Mouse (Mus musculus) layer of hippocampus, adult 8-10 months (tissue): ENCODE data around the gene Fmn2. TPM values are rescaled to one million over a fixed set of nuclear protein-coding genes. Genes with fewer than 3 reads are reported as not detected.

Experiments used
- DNase-seq, 2 experiments: peaks; one replicate each; pipeline ENCODE4 v3.0.0; 2022; ENCODE audit warnings: low spot score in 2 of 2
- total RNA-seq, 4 experiments: library from RNA; stranded (reverse); gene quantifications; 2 replicates each; pipeline ENCODE4 v1.2.4; 2022

Fmn2 gene
- 10 to 100 TPM; 61.3 to 99.4 (median 76.7) TPM for total RNA-seq

DNA sequence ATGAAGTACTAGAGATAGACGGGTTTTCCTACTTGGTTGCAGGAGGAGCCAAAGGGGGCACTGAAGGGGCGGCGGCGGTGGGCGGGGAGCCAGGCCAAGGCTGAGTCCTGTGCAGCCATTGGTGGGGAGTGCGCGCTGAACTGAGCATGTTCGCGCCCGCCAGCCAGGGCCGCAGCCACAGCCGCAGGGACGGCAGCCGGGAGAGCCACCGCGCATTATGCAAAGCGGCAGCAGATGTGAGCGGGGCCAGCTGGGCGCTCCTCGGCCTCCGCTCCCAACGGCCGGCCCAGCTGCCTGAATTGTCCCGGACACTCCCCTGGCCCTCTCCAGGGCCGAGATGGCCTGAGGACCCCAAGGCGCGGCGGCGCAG lies at the start of gene Fmn2:
Gene Fmn2 (plus strand): TSS at position 165 of the 370 bp plus-strand sequence.
- peak; percentile 81 to 84 for DNase-seq

DNA sequence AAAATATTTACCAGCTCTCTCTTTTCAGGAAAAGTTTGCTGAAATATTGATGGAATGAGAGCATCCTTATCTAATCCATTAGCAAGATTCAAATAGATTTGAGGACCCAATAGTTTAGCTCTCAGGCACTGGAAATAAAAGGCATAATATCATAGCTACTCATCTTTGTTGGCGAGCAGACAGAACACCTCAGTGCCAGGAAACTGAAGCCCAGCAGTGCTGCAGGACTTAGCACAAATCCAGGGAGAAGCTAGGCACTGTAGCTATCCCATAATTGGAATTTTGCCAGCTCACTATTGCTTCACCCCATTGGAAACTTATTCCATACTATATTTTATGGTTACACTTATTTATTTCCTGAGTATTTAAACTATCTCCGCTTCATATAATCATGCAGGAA lies 46.5 kb upstream of the Fmn2 start:
- no peak for DNase-seq

DNA sequence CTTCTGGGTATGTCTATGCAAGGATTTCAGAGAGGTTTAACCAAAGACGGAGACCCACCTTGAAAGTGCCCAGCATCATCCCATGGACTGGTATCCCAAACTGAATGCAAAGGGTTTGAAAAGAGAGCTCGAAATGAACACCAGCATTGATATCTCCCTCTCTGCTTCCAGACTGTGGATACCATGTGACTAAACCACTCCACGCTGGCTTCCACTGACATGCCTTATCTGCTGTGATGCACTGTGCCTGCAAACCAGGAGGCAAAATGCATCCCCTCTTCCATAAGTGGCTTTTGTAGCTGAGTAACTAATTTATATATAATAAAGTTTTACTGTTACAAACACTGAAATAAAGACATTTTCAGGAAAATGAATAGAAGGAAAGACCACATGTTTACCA lies 36.2 kb upstream of the Fmn2 start:
- no peak for DNase-seq

DNA sequence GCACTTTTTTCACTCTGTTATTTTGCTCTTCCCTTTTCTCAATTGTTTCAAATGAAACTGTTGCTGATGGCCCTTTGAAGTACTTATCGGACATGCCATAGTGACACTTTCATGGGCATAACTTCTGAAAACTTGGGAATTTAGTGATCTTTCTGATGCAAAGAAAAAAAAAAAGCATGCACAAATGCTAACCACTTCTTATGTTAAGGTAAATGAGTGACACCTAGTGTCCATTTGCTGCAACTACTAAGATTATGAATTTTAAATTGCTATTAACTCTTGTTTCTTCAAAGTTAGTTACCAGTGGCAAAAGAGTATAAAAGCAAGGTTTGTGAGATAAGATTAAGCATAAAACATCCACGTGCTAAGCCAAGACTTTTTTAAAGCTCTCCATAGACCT lies 35.4 kb upstream of the Fmn2 start:
- no peak for DNase-seq

DNA sequence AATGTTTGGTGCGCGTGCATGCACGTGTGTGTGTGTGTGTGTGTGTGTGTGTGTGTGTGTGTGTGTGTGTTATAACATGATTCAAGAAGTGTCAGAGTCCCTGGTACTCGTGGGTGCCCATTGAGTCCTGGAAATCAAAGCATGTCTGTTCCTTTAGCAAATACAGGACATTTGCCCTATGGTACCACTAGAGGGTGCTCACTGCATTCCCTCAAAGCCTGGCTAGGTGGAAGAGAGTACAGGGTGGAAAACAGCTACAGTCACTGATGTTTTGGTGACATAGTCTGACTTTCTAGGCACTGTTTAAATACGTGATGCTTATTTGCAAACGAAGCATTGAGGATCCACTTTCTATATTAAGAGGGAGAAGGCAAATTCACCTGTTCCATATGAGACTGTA lies 31.9 kb upstream of the Fmn2 start:
- peak; percentile 38 to 40 for DNase-seq

DNA sequence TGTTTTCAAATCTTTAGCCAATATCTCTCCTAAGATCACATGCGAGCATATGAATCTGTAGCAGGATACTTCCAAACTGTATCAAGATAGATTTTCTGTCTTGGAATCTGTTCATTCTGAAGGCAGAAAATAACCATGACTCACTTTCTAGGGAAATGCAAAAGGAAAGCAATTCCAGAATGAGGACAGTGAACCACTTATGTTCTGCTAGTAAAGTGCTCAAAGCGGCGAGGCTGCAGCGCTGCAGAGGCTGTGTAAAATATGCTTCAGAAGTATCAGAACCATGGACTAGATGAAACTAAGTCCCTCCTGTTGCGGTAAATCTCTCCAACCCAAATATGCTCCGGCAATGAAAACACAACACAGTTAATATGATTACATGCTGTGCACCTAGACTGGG lies 19.1 kb upstream of the Fmn2 start:
- no peak for DNase-seq

DNA sequence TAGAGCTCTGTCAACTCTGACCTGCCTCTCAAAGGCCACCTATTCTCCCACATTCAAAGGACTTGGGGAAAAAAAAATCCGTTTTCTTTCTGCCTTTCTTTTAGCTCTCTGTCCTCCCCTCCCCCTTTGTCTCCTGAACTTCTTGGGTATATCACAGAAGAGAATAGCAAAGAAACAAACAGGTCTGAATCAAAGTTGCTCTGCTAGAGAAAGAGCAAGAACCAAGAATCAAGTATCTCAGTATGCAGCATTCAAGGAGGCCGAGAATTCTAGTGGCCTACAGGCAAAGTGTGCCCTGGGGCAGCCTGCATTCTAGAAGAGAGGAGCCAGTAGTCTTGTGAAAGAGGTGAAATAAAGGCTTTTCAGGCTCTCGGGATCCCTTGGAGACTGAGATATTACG lies 1.6 kb upstream of the Fmn2 start:
- no peak for DNase-seq

DNA sequence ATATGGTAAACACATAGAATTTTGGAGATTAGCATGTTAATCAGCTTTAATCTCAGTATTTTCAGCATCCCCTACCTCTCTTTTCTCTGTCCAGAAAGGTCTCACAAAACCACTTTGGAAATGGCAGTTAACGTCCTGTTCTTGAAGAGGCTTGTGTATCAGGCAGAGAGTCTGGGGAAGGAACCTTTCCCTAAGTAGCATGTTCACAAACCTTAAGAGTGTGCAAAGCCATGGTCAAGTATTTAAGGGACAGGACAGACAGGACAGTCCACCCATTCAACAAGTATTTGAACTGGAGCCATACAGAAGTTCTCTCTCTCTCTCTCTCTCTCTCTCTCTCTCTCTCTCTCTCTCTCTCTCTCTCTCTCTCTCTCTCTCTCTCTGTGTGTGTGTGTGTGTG lies 614 bp upstream of the Fmn2 start:
- DNase-seq, result no peak

DNA sequence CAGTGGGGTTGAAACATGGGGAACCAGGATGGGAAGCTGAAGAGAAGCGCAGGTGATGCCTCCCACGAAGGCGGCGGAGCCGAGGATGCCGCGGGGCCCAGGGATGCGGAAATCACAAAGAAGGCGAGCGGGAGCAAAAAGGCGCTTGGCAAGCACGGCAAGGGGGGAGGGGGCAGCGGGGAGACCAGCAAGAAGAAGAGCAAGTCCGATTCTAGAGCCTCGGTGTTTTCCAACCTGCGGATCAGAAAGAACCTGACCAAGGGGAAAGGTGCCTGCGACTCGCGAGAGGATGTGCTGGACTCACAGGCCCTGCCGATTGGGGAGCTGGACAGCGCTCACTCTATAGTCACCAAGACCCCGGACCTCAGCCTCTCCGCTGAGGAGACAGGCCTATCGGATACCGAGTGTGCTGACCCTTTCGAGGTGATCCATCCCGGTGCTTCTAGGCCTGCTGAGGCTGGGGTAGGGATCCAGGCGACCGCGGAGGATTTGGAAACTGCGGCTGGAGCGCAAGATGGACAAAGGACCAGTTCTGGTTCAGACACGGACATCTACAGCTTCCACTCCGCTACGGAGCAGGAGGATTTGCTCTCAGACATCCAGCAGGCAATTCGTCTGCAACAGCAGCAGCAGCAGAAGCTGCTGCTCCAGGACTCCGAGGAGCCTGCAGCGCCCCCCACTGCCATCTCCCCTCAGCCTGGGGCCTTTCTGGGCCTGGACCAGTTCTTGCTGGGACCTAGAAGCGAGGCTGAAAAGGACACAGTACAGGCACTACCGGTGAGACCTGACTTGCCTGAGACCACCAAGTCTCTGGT lies 613 bp downstream of the Fmn2 start:
- DNase-seq, result peak; percentile 59 to 68

DNA sequence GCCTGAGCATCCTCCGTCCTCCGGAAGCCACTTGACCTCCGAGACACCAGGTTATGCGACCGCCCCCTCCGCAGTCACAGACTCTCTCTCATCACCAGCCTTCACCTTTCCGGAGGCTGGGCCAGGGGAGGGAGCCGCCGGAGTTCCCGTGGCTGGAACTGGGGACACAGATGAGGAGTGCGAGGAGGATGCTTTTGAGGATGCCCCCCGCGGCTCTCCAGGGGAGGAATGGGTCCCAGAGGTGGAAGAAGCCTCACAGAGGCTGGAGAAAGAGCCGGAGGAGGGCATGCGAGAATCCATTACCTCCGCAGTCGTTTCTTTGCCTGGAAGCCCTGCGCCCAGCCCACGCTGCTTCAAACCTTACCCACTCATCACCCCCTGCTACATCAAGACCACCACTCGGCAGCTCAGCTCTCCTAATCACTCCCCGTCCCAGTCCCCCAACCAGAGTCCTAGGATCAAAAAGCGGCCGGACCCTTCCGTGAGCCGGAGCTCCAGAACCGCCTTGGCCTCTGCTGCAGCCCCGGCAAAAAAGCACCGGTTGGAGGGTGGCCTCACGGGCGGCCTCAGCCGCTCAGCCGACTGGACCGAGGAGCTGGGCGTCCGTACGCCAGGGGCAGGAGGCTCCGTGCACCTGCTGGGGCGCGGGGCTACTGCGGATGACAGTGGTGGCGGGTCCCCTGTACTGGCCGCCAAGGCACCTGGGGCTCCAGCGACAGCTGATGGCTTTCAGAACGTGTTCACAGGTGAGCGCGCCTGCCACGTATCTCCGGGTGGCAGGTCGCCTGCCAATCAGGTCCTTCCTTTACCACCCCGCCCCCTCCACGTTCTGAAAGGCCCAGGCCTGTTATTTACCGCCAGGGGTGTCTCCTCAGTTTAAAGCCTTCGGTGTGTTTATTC lies 1.5 kb downstream of the Fmn2 start:
- peak; percentile 63 for DNase-seq

DNA sequence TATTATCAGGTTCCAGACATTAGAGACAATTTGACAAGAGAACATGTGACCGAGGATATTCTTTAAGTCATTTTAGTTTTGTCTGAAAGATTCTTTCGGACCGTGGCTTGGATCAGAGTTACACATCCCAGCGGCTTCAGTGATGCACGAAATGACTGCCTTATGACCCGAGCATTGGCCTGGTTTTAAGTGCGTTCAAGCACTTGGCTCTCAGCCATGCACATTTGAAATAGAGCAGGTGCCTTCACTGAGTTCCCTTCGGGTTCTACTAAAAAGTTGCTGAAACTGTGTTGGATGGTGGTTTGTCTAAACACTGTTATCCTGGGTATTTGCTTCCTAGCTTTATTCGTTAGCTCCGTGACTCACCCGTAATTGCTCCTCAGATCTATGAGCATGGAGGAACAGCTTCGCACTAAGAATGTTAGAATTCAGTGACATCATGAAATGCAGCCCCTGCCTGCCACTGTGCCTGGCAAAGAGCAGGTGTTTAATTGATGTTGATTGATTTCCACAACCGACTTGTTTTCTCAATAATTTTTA lies 7.0 kb downstream of the Fmn2 start:
- DNase-seq, result no peak

DNA sequence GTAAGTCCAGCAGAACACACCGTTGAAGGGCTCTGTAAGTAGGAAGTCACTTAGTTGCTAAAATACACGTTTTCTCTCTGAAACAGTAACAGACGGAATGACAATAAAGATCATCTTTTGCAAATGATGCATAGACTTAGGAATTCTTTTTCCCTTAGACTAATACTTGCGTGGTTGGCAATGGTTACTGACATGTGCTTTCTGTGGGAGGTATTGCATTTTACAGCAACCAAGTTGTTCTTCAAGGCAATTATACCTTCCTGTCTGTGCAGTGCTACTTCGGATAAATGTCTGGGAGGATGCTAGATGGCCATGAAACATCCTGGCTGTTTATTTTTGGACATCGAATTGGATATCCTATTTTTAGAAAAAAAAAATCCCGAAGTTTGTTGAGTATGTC lies 11.8 kb downstream of the Fmn2 start:
- no peak for DNase-seq

DNA sequence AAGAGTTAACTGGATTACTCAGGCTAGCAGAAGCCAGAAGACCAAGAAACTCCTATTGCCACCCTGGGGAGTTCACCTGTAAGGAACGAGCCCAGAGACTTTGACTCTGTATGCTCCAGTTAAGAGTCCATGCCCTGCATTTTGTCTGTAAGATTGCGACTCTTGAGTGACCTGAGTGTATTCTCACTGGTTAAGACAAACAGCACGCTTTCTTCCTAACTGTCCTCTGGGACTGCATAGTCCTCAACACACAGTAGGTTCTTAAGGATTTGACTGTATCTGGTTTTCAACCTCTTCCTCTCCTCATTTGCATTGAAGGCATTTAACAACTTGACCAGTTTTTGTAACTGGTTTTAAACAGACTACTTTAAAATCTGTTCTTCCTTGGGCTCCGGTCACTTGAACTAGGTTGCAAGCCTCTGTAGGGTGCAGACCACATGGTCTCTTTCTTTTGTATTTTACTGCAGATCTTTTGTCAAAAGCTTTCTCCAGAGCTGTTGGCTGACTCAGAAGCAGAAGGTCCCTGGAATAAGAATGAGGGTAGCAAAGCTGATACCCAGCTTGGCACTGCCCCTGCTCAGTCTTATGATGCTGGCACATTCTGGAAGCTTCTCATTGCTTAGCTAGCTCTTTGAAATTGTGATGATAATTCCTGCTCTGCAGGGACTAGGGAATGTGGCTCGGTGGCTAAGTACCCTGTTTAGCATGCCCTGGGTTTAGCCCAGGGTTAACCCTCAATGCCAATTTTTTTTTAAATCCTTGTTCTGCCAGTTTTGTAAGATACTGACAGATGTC lies 20.5 kb downstream of the Fmn2 start:
- DNase-seq, result peak; percentile 57 to 86

DNA sequence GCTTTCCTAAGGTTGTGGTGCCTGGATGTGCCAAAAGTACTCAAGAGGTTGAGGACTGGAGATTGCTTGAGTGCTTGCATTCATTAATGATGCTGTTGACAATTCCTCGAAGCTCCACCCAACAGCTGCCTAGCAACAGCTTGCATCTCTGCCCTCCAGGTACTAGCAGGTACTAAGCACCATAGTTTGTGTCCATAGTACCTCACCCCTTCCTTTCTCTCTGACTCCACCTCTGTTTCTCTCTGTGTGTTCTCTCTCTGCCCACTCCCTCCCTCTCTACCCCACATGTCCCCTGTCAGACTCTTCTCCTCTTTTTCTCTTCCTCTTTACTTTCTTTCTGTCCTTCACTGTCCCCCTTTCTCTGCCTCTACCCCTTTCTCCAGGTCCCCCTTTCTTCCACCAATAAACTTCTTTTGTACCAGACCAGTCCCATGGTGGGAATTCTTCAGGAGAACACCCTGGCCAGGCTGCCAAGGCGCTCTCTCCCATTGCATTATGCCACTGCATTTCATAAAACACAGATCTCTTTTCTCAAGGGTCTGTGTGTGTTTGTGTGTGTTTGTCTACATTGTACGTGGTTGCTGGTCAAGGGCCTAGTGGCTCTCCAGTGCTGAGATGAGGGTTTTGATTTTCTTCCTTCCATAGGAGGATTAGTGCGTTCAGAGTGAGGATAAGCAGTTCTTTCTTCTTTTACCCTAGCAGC lies 21.3 kb downstream of the Fmn2 start:
- DNase-seq, result no peak

DNA sequence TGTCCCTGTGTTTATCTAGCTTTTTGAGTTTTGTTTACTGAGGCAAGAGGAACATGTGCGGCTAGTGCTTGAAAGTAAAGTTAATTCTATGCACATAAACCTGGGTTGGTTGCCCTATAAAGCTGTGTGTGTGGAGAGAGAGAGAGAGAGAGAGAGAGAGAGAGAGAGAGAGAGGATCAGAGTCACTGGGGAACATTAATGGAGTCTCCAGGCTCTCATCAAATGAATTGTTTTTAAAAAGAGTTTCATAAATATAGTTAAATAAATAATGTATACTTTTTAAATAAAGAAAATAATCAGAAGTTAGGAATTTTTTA lies 21.8 kb downstream of the Fmn2 start:
- DNase-seq, result no peak

DNA sequence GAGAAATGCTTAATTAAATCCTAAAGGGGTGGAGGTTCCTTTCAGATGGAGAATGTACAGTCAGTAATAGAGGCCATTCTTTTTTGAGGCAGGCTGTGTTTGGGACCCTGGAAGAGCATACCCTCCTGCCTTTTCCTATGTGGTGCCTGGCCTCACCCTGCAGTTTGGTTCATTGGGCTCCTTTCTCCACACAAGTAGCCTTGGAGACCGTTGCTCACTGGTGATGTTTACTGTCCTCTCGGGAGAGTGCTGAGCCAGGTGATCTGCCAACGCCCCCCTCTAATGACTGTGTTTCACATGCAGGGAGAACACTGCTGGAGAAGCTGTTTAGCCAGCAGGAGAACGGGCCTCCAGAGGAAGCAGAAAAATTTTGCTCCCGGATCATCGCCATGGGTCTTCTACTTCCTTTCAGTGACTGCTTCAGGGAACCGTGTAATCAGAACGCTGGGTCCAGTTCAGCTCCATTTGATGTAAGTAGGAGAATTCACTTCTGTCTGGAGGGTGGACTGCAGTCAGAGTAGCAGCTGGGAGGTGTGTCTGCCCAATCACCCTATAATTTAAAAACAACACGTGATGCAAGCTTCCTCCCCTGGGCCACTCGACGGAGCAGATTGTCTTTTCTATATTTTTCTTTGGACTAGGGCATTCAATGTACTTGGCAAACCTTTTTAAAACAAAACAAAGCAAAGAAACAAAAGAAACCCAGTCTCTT lies 35.3 kb downstream of the Fmn2 start:
- no peak for DNase-seq

DNA sequence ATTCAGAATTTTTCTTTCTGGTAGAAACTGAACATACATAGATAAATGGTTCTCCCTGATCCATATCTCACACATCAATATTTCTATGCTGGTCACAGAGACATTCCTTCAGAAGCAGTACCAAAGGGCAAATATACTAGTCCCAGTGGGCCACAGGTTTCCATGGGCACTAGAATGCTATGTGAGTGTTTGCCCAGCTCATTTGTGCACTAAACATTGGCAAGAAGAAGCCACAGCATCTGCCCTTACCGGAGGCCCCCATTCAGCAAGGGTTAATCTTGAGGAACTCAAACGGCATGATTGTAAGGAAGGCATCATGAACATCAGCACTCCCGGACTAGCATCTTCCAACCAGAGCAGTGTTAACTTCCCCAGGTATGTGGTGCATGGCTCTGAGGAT lies 35.9 kb downstream of the Fmn2 start:
- no peak for DNase-seq

DNA sequence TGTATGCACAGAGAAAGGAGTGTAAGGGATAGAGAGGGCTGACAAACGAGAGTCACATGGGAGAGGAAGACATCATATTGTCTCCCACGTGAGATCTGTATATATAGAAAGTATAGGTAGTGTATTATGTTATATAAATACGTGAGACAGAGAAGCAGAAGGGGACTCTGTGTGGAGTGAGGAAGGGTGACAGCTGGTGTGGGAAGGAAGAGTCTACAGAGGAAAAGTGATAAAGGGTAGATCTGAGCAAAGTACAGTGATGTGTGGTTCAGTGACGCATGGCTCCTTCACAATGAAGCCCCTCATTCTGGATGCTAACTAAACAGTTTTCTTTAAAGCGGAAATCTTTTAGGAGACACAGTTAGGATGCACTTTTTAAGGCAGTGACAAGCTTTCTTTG lies 46.7 kb downstream of the Fmn2 start:
- DNase-seq, result no peak

DNA sequence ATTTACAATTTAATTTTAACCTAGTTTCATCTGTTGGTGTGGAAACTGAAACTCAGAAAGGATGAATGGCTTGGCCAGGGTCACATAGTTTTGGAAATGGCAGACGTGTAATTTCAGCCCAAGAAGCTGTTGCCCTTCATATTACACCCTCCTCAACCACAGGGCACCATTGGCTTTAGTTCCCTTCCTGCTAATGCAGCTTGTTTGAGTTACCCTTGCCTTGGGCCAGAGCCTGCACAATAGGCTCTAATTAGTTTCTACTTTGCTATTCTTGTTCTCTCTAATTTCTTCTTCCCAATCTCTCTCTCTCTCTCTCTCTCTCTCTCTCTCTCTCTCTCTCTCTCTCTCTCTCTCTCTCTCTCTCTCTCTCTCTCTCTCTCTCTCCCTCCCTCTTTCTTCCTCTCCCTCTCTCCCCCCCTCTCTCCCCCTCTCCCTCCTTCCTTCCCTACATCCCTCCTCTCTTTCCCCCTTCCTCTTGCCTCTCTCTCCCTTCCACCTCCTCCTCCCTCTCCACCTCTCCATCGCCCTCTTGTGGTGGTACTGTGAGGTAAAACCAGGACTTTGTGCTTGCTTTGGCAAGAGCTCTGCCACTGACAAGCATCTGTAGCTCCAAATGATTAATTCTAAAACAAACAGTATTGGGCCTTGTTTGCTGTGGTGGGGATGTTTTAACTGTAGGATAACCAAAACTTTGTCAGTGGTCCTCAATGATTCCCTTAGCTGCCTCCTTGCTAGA lies 51.8 kb downstream of the Fmn2 start:
- peak; percentile 49 to 54 for DNase-seq

DNA sequence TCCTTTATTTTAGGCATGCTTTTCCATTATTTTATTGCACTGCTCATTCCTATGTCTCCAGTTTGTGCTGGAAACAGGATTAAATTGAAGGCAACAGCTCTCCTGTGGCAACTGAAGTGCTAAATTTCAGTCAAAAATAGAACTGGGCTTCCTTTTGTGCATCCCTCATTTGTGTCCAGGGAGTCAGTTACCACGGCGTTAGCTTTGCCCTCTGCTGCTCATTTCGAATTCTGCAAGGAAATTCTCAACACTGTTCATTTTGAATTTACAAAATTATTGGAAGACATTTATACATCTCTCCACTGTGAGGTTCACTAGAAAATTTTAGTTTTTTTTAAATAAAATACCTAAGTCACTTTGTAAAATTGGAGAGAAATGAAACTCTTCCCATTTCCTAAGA lies 53.8 kb downstream of the Fmn2 start:
- no peak for DNase-seq
